Mouse (Mus musculus): ENCODE results near the gene 2410137M14Rik.

DNA sequence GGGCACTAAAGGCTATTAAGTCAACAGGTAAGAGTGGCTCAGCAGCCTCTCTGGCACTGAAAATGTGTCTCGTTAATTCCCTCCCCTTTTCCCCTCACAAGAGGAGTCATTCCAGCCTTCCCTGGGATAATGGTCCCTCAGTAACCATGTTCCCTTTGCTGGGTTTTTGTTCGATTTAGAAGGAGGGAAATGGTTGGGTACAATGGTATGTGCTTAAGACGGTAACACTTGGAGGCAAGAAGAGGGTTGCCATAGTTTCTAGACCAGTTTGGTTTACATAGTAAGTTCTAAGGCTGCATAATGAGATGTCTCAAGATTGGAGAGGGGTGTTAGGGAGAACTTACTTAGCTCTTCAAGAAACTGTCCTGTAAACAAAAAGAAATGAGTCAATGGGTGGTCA is 30.7 kb upstream of the 2410137M14Rik start:
- TF ChIP-seq GATA1 (IDR thresholded peaks at IDR 0.05; ENCODE audit: borderline replicate concordance, low read length) (no peak), FLI1 (IDR thresholded peaks at IDR 0.05; ENCODE audit: low read length) (no peak)
